Mouse (Mus musculus): ENCODE measurements around the gene Abo. TPM values are rescaled to one million over a fixed set of nuclear protein-coding genes. Genes with fewer than 3 reads are reported as not detected.
A peak's percentile ranks its signal among the peaks of the same experiment; 100 is the strongest.

Abo gene
- not detected in 2 replicates for polyA plus RNA-seq (2012)

DNA sequence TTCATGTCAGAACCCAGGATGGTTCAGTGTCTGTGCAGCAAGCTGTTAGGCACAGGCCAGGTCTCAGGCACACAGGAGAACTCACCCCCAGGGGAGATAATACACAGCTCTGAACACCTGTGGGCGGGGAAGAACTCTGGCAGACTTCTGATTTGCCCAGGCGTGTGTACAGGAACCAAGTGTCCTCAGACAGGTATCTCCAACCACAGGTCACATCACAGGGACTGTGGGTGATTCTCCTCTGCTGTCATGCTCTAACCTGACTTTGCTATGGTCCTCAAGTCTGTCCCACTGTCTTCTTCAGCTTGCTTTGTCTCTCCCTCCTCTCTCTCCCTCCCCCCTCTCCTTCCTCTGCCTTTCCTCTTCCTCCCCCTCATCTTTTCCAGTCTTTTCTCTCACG lies at the start of gene Abo:
Gene Abo, minus strand, starts transcription at position 101 of the 400 bp plus-strand sequence.
- TF ChIP-seq GATA1 (IDR thresholded peaks at IDR 0.05; ENCODE audit: low read length): no peak

DNA sequence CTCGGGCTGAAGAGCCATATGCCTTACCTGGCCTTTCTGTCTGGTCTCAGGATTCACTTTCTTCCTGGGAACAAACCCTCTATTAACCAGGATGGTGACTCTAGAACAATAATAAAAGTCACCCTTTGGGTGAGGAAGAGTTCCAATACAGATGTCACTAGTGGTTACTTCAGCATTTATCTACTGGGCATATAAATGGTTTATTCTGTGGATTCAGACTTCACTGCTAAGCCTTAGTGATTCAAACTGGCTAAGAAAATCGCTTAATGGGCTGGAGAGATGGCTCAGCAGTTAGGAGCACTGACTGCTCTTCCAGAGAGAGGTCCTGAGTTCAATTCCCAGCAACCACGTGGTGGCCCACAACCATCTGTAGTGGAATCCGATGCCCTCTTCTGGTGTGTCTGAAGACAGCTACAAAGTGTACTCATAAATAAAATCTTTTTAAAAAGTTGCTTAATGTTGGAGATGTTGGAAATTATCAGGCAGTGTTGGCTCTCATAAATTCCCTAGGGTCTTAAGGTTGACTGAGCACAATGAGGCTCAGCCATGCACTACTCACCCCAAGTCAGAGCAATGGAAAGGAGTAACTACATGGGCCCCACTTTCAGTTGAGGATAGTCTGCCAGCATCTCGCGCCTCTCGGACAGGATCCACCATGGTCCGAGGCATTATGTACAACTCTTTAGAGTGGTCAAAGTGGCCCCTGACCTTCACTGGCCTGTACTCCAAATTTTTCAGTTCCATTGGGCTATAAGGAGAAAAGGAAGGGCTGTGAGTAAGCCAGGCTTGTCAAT lies 49.6 kb upstream of the Abo start:
- TF ChIP-seq GATA1 (IDR thresholded peaks at IDR 0.05; ENCODE audit: low read length): no peak

DNA sequence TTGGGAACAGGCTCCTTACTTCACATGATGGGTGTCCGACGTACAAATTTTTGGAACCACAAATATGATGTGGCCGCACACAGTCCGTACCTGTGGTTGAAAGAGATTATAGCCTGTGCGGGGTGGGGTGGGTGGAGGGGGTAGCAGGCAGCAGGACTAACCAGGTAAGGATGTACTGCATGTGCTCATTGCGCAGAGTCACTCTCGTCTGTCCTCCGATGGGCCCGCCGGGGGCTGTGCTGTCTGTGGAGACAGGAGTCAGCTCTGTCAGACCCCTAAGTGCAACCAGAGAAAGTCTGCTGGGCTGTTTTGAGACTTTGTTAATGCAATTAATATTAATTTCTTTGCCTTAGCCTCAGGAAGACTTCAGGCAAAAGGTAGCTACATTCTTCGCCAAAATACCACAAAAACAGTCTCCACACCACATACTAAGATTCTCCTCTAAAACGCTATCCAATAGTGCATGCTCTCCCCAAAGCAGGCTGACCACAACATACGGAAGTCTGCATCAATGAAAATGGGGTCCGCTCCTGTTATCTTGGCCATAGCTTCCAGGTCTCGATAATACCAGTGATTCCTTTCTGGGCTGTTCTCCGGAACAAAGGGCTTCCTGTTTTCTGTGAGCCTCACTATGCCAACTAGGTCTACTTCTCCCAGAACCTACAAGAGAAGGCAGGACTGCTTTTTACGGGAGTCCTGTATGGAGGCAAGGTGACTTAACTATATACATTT lies 48.8 kb upstream of the Abo start:
- TF ChIP-seq GATA1 (IDR thresholded peaks at IDR 0.05; ENCODE audit: low read length): peak; percentile 61

GRCm38 (mm10) chr2:26912253-26912770 lies 47.5 kb upstream of the Abo start:
- TF ChIP-seq GATA1 (IDR thresholded peaks at IDR 0.05; ENCODE audit: low read length): no peak

- TF ChIP-seq GATA1 (IDR thresholded peaks at IDR 0.05; ENCODE audit: low read length): no peak
Observed at GRCm38 (mm10) chr2:26910994-26911765, 46.4 kb upstream of the Abo start.

GRCm38 (mm10) chr2:26910124-26910993 lies 45.6 kb upstream of the Abo start, which contains the start of the genes Med22 and Rpl7a:
Med22 (minus strand) TSS chr2:26910677.
Rpl7a (plus strand) TSS chr2:26910764.
- no peak for TF ChIP-seq GATA1 (IDR thresholded peaks at IDR 0.05; ENCODE audit: low read length)

DNA sequence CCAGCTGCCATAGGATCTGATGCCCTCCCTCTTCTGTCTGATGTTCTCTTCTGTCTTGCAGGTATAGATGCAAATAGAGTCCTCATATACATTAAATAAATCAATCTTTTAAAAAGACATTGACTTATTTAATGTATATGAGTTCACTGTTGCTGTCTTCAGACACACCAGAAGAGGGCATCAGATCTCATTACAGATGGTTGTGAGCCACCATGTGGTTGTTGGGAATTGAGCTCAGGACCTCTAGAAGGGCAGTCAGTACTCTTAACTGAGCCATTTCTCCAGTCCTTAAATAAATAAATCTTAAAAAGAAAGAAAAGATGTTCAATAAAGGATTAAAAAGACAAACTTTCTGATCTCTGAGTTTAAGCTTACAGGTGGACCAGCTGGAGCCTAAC lies 44.6 kb upstream of the Abo start:
- no peak for TF ChIP-seq GATA1 (IDR thresholded peaks at IDR 0.05; ENCODE audit: low read length)

GRCm38 (mm10) chr2:26908710-26909386 lies 44.1 kb upstream of the Abo start:
- no peak for TF ChIP-seq GATA1 (IDR thresholded peaks at IDR 0.05; ENCODE audit: low read length)

DNA sequence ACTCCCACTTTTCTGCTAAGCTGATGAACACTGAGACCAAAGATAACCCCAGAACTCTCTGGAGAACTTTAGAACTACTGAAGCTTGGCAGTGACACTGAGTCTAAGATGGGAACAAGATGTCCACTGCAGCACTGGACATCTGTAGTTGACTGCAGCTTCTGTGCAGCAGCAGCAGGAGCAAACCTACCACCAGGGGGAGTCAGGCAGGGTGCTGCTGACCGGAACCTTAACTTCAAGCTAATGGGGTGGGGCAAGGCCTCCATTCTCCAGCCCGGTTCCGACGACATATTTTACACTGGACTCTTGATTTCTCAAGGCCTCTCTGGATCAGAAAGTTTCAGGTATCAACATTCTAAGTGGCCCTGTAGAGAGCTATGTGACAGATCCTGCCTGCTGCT lies 42.3 kb upstream of the Abo start:
- TF ChIP-seq GATA1 (IDR thresholded peaks at IDR 0.05; ENCODE audit: low read length): no peak

GRCm38 (mm10) chr2:26906431-26906830 lies 41.7 kb upstream of the Abo start:
- no peak for TF ChIP-seq GATA1 (IDR thresholded peaks at IDR 0.05; ENCODE audit: low read length)

DNA sequence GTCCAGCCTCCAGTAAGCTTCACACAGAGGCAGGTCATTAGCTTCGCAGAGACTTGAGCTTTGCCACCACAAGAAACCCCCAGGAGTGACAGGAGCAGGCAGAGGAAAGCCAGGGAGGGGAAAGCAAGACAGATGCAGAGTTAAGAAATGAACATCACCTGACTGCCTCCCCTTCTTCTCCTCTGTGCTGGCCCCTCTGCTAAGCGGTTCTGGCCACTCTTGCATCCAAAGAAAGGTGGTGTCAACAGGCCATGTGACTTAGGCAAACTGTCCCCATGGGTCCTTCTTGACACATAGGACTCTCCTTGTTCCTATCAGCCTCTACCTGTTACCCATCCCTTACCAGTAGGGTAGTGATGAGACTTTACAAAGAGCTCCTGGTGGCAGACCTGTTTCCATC lies 41.2 kb upstream of the Abo start:
- no peak for TF ChIP-seq GATA1 (IDR thresholded peaks at IDR 0.05; ENCODE audit: low read length)

- no peak for TF ChIP-seq GATA1 (IDR thresholded peaks at IDR 0.05; ENCODE audit: low read length)
Observed at GRCm38 (mm10) chr2:26903311-26903710, 38.5 kb upstream of the Abo start.

DNA sequence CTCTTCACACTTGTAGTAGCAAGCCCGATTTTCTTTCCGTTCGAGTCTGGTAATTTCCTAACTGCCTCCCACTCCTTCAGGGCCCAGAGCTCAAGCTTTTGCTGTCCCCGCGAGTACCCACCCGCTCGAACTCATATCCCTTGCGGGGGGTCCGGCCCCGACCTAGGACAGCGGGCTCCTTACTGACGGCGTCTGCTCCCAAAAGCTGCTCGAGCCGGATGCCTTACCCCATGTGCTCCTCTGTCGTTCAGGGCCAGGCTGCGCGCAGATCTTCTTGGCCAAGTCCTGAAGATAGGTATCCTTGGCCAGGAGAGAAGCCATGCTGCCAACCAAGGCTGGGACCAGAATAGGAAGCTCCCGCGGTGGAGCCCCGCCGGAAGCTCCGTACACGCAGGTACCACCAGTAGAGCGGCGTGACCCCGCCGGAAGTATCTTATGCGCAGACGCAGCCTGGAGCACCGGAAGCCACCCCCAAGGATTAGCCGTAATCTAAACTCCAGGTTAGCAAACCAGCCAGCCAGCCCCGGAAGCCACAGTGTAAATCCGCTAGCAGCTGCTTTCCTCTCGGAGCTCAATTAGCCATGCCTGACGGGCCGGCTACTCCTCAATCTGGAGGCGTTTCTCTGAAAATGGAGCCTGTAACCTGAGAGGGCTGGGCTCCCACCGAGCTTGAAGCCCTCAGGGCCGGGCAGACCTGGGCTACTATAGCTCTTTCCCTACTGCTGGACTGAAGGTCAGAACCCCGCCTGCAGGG lies 37.9 kb upstream of the Abo start, which contains the start of gene Surf6:
Gene Surf6, minus strand, starts transcription at position 413 of the 754 bp plus-strand sequence.
- no peak for TF ChIP-seq GATA1 (IDR thresholded peaks at IDR 0.05; ENCODE audit: low read length)
